Mouse (Mus musculus): ENCODE results near the gene Tdrd7. TPM values are rescaled to one million over a fixed set of nuclear protein-coding genes. Genes with fewer than 3 reads are reported as not detected.
A peak's percentile ranks its signal among the peaks of the same experiment; 100 is the strongest.

The Tdrd7 gene
- polyA plus RNA-seq, 1 experiment from 2014 or later = 8.9 TPM

- no peaks in the 10 kb centered on the region for H3K9me3 ChIP-seq
- H3K4me3 ChIP-seq = no peak overlapping the region
- 78% methylated on average over 6 of the region's 6 CpGs for WGBS
Observed at GRCm38 (mm10) chr4:45990427-45991135, 25.4 kb downstream of the Tdrd7 start.

DNA sequence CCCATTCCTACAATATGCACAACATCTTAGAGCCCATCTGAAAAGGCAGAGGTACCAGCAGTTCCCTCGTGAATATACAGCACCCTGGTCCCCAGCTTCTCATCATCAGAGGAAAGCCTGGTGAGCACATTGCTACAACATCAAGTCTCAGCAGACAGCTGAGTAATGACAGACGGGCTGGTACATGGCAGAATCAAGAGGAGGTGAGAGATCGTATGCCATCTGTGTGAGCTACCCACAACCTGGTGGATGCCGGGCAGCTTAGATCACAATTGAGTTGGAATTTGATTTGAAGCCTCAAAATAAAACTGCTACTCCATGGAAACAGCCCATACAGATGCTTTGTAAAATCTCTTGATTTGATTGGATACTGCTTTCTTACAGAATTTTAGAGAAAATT is 33.4 kb downstream of the Tdrd7 start:
- no peak overlapping the region for H3K4me3 ChIP-seq
- no peaks in the 10 kb centered on the region for H3K4me1 ChIP-seq (replicated peaks)
- H3K27me3 ChIP-seq (ENCODE audit: insufficient read depth, poor library complexity, severe bottlenecking) = no peaks in the 10 kb centered on the region
- no peak for DNase-seq (ENCODE audit: low spot score)
- WGBS = 88% methylated on average over 4 of the region's 4 CpGs
- H3K9me3 ChIP-seq = no peaks in the 10 kb centered on the region
- no peaks in the 10 kb centered on the region for H3K36me3 ChIP-seq
- H3K27ac ChIP-seq = no peak overlapping the region

More at GRCm38 (mm10) chr4:45990427-45991135, 25.4 kb downstream of the Tdrd7 start:
- H3K4me1 ChIP-seq (replicated peaks) = peaks cover 6% of the 10 kb centered on the region; the same call in 1 of the 2 replicates
- DNase-seq (ENCODE audit: low spot score) = no peak
- no peaks in the 10 kb centered on the region for H3K36me3 ChIP-seq
- H3K27ac ChIP-seq = no peak overlapping the region
- H3K27me3 ChIP-seq (ENCODE audit: insufficient read depth, poor library complexity, severe bottlenecking) = no peaks in the 10 kb centered on the region

DNA sequence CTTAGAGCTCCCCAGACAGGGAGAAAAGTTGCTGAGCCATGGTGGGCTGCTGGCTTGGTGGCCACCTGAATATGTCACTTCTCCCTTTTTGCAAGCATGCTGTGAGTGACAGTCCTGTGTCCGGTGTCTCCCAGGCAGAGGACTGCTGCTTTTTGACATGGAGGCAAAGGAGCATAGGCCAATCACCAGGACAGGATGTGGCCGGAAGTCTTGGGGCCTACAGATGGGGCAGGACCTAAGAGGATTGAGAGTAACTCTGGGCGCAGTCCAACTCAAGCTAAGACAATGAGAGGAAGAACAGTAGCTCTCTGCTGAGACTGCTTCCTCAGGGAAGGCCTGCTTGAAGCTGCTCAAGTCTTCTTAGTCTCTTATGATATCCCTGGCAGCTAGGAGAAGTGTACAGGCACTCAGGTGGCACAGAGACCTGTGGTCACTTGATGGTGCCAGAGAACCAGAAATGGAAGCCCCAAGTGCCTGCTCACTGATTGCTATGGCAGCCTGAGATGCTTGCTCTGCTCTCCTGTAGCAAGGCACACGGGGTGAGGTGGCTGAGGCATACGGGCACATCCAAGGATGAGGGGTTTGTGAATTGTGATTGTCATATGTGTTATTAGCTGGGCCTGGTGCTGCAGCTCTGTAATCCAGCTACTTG is 43.1 kb downstream of the Tdrd7 start:
- no peaks in the 10 kb centered on the region for H3K36me3 ChIP-seq
- WGBS = 87% methylated on average over 5 of the region's 5 CpGs

GRCm38 (mm10) chr4:46011698-46012097 is 46.6 kb downstream of the Tdrd7 start:
- DNase-seq (ENCODE audit: low spot score) = no peak
- H3K27ac ChIP-seq = no peak overlapping the region
- H3K36me3 ChIP-seq = no peaks in the 10 kb centered on the region
- 94% methylated on average over 2 of the region's 2 CpGs for WGBS
- H3K4me1 ChIP-seq (replicated peaks) = no peaks in the 10 kb centered on the region
- H3K27me3 ChIP-seq (ENCODE audit: insufficient read depth, poor library complexity, severe bottlenecking) = no peaks in the 10 kb centered on the region
- H3K9me3 ChIP-seq = no peaks in the 10 kb centered on the region
- no peak overlapping the region for H3K4me3 ChIP-seq

More for the DNA sequence above, 43.1 kb downstream of the Tdrd7 start:
- H3K9me3 ChIP-seq = no peaks in the 10 kb centered on the region
- H3K4me1 ChIP-seq (replicated peaks) = no peaks in the 10 kb centered on the region
- no peak for DNase-seq (ENCODE audit: low spot score)
- H3K27ac ChIP-seq = no peak overlapping the region
- no peaks in the 10 kb centered on the region for H3K27me3 ChIP-seq (ENCODE audit: insufficient read depth, poor library complexity, severe bottlenecking)
- H3K4me3 ChIP-seq = no peak overlapping the region

DNA sequence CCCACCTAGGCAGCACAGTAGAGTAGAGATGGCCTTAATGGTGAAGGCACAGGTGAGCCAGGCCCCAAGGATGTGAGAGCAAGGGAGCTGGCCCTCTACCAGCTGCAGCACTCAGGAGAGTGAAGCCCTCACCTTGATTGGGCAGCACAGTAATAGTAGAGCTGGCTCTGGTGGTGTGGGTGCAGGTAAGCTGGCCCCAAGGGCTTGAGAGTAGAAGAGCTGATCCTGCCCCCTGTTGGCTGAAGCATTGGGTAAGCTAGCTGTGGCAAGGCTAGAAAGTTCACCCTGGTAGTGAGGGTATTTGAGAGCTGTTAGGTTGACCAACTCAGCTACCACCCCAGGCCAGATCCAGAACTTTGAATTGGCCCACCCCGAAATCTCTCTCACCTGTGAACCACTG is 50.5 kb downstream of the Tdrd7 start:
- H3K4me3 ChIP-seq = no peak overlapping the region
- no peaks in the 10 kb centered on the region for H3K36me3 ChIP-seq
- no peaks in the 10 kb centered on the region for H3K27me3 ChIP-seq (ENCODE audit: insufficient read depth, poor library complexity, severe bottlenecking)
- WGBS = 89% methylated on average over 1 of the region's 1 CpGs
- DNase-seq (ENCODE audit: low spot score) = no peak
- H3K27ac ChIP-seq = no peak overlapping the region
- H3K9me3 ChIP-seq = no peaks in the 10 kb centered on the region
- H3K4me1 ChIP-seq (replicated peaks) = no peaks in the 10 kb centered on the region

- H3K4me1 ChIP-seq (replicated peaks) = 0 out of 2 replicates have a peak, but pooled peaks cover 4% of the 10 kb centered on the region
- no peak overlapping the region for H3K27ac ChIP-seq
- WGBS = 70% methylated on average over 3 of the region's 3 CpGs
- DNase-seq (ENCODE audit: low spot score) = no peak
- H3K9me3 ChIP-seq = no peaks in the 10 kb centered on the region
- no peaks in the 10 kb centered on the region for H3K36me3 ChIP-seq
- H3K27me3 ChIP-seq (ENCODE audit: insufficient read depth, poor library complexity, severe bottlenecking) = no peaks in the 10 kb centered on the region; the same call in 1 of the 2 replicates
- H3K4me3 ChIP-seq = no peak overlapping the region
Observed at GRCm38 (mm10) chr4:46023021-46023481, 57.9 kb downstream of the Tdrd7 start.

DNA sequence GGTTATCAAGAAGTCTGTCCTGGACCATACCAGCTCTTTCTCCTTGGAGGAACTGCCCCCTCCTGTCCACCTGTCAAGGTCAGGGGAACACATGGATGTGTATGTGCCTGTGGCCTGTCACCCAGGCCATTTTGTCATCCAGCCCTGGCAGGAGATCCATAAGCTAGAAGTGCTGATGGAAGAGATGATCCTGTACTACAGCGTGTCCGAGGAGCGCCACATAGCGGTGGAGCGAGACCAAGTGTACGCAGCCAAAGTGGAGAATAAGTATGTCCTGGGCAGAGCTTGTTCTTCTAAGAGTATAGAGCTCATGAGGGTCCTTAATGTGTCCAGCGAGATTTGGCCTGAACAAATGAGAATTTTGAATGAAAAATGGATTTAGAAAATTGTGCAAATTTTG is 60.8 kb downstream of the Tdrd7 start:
- Histone ChIP-seq H3K4me3 (no peak overlapping the region), H3K4me1 (replicated peaks) (0 out of 2 replicates have a peak, but pooled peaks cover 4% of the 10 kb centered on the region), H3K27ac (no peak overlapping the region), H3K9me3 (no peaks in the 10 kb centered on the region), H3K36me3 (no peaks in the 10 kb centered on the region), H3K27me3 (ENCODE audit: insufficient read depth, poor library complexity, severe bottlenecking) (no peaks in the 10 kb centered on the region; the same call in 1 of the 2 replicates)
- peak; percentile 50 for DNase-seq (ENCODE audit: low spot score)
- WGBS = 41% methylated on average over 7 of the region's 7 CpGs

DNA sequence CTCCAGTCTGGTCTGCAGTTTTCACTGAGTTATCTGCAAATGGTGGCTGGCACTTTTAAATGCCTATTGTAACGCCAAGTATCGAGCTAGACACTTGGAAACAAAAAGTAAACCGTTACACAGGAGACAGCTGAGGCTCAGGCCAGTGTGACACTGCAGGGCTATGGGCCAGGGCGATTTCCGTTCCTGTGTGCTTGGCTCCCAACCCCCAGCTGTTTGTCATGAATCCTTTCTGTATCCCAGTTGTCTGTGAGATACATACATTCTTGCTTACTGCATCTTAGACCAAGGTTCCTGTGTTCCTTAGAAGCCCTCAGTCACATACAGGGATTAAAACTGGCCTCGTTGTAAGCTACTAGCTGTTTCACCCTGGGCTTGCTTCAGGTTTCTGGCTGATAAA is 63.1 kb downstream of the Tdrd7 start:
- 80% methylated on average over 6 of the region's 6 CpGs for WGBS
- no peak overlapping the region for H3K4me3 ChIP-seq
- H3K27ac ChIP-seq = no peak overlapping the region
- no peak for DNase-seq (ENCODE audit: low spot score)
- H3K4me1 ChIP-seq (replicated peaks) = peaks cover 7% of the 10 kb centered on the region; the same call in 1 of the 2 replicates
- H3K36me3 ChIP-seq = no peaks in the 10 kb centered on the region
- no peaks in the 10 kb centered on the region; the same call in 1 of the 2 replicates for H3K27me3 ChIP-seq (ENCODE audit: insufficient read depth, poor library complexity, severe bottlenecking)
- H3K9me3 ChIP-seq = no peaks in the 10 kb centered on the region

GRCm38 (mm10) chr4:46028781-46029180 is 63.6 kb downstream of the Tdrd7 start:
- 87% methylated on average over 4 of the region's 4 CpGs for WGBS
- Histone ChIP-seq H3K4me1 (replicated peaks) (peaks cover 7% of the 10 kb centered on the region; the same call in 1 of the 2 replicates), H3K27ac (no peak overlapping the region), H3K27me3 (ENCODE audit: insufficient read depth, poor library complexity, severe bottlenecking) (no peaks in the 10 kb centered on the region; the same call in 1 of the 2 replicates), H3K36me3 (no peaks in the 10 kb centered on the region), H3K9me3 (no peaks in the 10 kb centered on the region), H3K4me3 (no peak overlapping the region)
- no peak for DNase-seq (ENCODE audit: low spot score)

DNA sequence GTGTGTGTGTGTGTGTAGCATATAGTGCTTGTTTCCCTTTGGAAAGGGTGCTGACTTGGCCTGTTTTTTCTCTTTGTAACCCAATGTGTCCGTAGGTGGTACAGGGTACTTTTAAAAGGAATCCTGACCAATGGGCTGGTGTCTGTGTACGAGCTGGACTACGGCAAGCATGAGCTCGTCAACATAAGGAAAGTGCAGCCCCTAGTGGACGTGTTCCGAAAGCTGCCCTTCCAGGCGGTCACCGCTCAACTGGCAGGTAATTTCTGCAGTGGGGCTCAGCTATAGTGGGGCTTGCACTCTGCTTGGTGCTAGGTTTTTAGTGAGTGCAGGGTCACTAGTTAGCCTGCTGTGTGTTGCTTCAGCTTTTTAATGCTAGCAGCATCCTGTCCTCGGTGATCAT is 64.4 kb downstream of the Tdrd7 start:
- Histone ChIP-seq H3K9me3 (no peaks in the 10 kb centered on the region), H3K36me3 (no peaks in the 10 kb centered on the region), H3K4me3 (no peak overlapping the region), H3K27ac (no peak overlapping the region), H3K27me3 (ENCODE audit: insufficient read depth, poor library complexity, severe bottlenecking) (no peaks in the 10 kb centered on the region; the same call in 1 of the 2 replicates), H3K4me1 (replicated peaks) (peaks cover 7% of the 10 kb centered on the region; the same call in 1 of the 2 replicates)
- WGBS = 45% methylated on average over 9 of the region's 9 CpGs
- peak; percentile 29 for DNase-seq (ENCODE audit: low spot score)

- no peak for DNase-seq (ENCODE audit: low spot score)
- Histone ChIP-seq H3K27ac (no peak overlapping the region), H3K9me3 (no peaks in the 10 kb centered on the region), H3K27me3 (ENCODE audit: insufficient read depth, poor library complexity, severe bottlenecking) (peaks cover 10% of the 10 kb centered on the region), H3K4me3 (no peak overlapping the region), H3K4me1 (replicated peaks) (peaks cover 3% of the 10 kb centered on the region; the same call in 1 of the 2 replicates), H3K36me3 (no peaks in the 10 kb centered on the region)
- WGBS = 61% methylated on average over 9 of the region's 9 CpGs
Observed at GRCm38 (mm10) chr4:46032448-46032847, 67.3 kb downstream of the Tdrd7 start.

GRCm38 (mm10) chr4:46033197-46033596 is 68.1 kb downstream of the Tdrd7 start:
- 77% methylated on average over 2 of the region's 2 CpGs for WGBS
- no peak for DNase-seq (ENCODE audit: low spot score)
- peaks cover 3% of the 10 kb centered on the region; the same call in 1 of the 2 replicates for H3K4me1 ChIP-seq (replicated peaks)
- H3K9me3 ChIP-seq = no peaks in the 10 kb centered on the region
- H3K27ac ChIP-seq = no peak overlapping the region
- H3K36me3 ChIP-seq = no peaks in the 10 kb centered on the region
- peaks cover 18% of the 10 kb centered on the region for H3K27me3 ChIP-seq (ENCODE audit: insufficient read depth, poor library complexity, severe bottlenecking)
- no peak overlapping the region for H3K4me3 ChIP-seq

GRCm38 (mm10) chr4:46038591-46038891 is 73.4 kb downstream of the Tdrd7 start:
- H3K36me3 ChIP-seq = no peaks in the 10 kb centered on the region
- WGBS = 16% methylated on average over 12 of the region's 12 CpGs
- no peaks in the 10 kb centered on the region for H3K9me3 ChIP-seq
- H3K4me1 ChIP-seq (replicated peaks) = peaks cover 43% of the 10 kb centered on the region
- peaks cover 53% of the 10 kb centered on the region for H3K27me3 ChIP-seq (ENCODE audit: insufficient read depth, poor library complexity, severe bottlenecking)
- H3K27ac ChIP-seq = peak overlapping the region; percentile 82; the same call in 1 of the 2 replicates
- no peak for DNase-seq (ENCODE audit: low spot score)
- H3K4me3 ChIP-seq = peak overlapping the region; percentile 74
